Mouse (Mus musculus) embryonic stem cell, embryonic (primary cell): ENCODE results near the gene 4930442H23Rik.

Source experiments
- CTCF ChIA-PET, 4 experiments: fragments of 300-600 bp in 2 of 4; fragments of 350-600 bp in 2 of 4; sonication (Branson Sonifier 250); formaldehyde crosslinking; loops; one replicate each; lab custom pipeline; 2022; ENCODE audit warnings: inconsistent platforms in 2 of 4; lab: Charles Lee
- POLR2A ChIA-PET, 4 experiments: fragments of 300-600 bp in 2 of 4; fragments of 350-600 bp in 2 of 4; sonication (Branson Sonifier 250); formaldehyde crosslinking; loops; one replicate each; lab custom pipeline; 2022; ENCODE audit warnings: antibody characterized with exemption in 4 of 4, inconsistent platforms in 1 of 4; lab: Charles Lee

Gene 4930442H23Rik

GRCm38 (mm10) chr10:81138131-81138782 lies 45.4 kb downstream of the 4930442H23Rik start:
- ChIA-PET POLR2A (interaction anchor here (0.5 to 12.0 kb wide), 50 partner anchors 9 to 449 kb away, joined by 3 to 166 read pairs (median 5); partner anchors contain the start of genes Eef2 (in 3 of the 4), Map2k2 (in 3 of the 4), Gadd45b (in 2 of the 4) and Pias4 (in 2 of the 4)), CTCF (interaction anchor here in 2 of 4 experiments (0.6 to 1.9 kb wide), 5 partner anchors 49 to 516 kb away, joined by 3 to 7 read pairs (median 3); partner anchors contain the start of gene Pip5k1c (in 1 of the 2))

- POLR2A ChIA-PET = interaction anchor here (0.5 to 12.0 kb wide), 51 partner anchors 9 to 461 kb away, joined by 3 to 166 read pairs (median 5); partner anchors contain the start of genes Eef2 (in 3 of the 4), Map2k2 (in 3 of the 4), Pias4 (in 2 of the 4) and Cactin (in 1 of the 4)
These were observed 46.2 kb downstream of the 4930442H23Rik start for GRCm38 (mm10) chr10:81137252-81138130.

GRCm38 (mm10) chr10:81136706-81137231 lies 46.9 kb downstream of the 4930442H23Rik start:
- ChIA-PET POLR2A (interaction anchor here in 3 of 4 experiments (0.8 to 12.0 kb wide), 36 partner anchors 8 to 460 kb away, joined by 3 to 166 read pairs (median 8); partner anchors contain the start of genes Eef2 (in 3 of the 3), Map2k2 (in 3 of the 3), Cactin (in 1 of the 3) and Gadd45b (in 1 of the 3)), CTCF (interaction anchor here in 3 of 4 experiments (0.5 to 1.9 kb wide), 8 partner anchors 38 to 1465 kb away, joined by 3 to 8 read pairs (median 4); partner anchors contain the start of gene Gadd45b (in 1 of the 3))

More at GRCm38 (mm10) chr10:81137252-81138130, 46.2 kb downstream of the 4930442H23Rik start:
- CTCF ChIA-PET = interaction anchor here (0.5 to 1.9 kb wide), 7 partner anchors 38 to 1466 kb away, joined by 3 to 8 read pairs (median 3); partner anchors contain the start of gene Gadd45b (in 1 of the 4)

GRCm38 (mm10) chr10:81135831-81136705 lies 47.6 kb downstream of the 4930442H23Rik start:
- ChIA-PET CTCF (interaction anchor here in 3 of 4 experiments (0.5 to 1.6 kb wide), 5 partner anchors 54 to 175 kb away, joined by 3 to 7 read pairs (median 4); partner anchors contain the start of gene Pip5k1c (in 1 of the 3)), POLR2A (interaction anchor here (0.7 to 12.0 kb wide), 35 partner anchors 7 to 460 kb away, joined by 3 to 166 read pairs (median 4); partner anchors contain the start of genes Map2k2 (in 3 of the 4), Eef2 (in 2 of the 4), Cactin (in 1 of the 4) and Pip5k1c (in 1 of the 4))

- ChIA-PET CTCF (interaction anchor here in 1 of 4 experiments (0.6 to 1.6 kb wide), 3 partner anchors 53 to 157 kb away, joined by 3 to 6 read pairs (median 4); partner anchors contain the start of gene Pip5k1c), POLR2A (interaction anchor here (0.6 to 12.0 kb wide), 28 partner anchors 8 to 459 kb away, joined by 3 to 166 read pairs (median 4); partner anchors contain the start of genes Map2k2 (in 3 of the 4), Eef2 (in 2 of the 4), Cactin (in 1 of the 4) and Pip5k1c (in 1 of the 4))
These were observed 48.5 kb downstream of the 4930442H23Rik start, which contains the start of gene Zbtb7a for GRCm38 (mm10) chr10:81134966-81135681. Gene Zbtb7a, plus strand, starts transcription at chr10:81135220.

- CTCF ChIA-PET = no interaction called here
- POLR2A ChIA-PET = interaction anchor here in 2 of 4 experiments (1.3 to 12.0 kb wide), 9 partner anchors 8 to 106 kb away, joined by 4 to 166 read pairs (median 7); partner anchors contain the start of genes Map2k2 (in 2 of the 2) and Eef2 (in 1 of the 2)
These were observed 49.5 kb downstream of the 4930442H23Rik start for GRCm38 (mm10) chr10:81134181-81134587.
